ENCODE assay signal across 28 mouse cellular contexts in genomic region chr7:132559138-132559766, GRCm38 (mm10). TPM values are rescaled to one million over a fixed set of nuclear protein-coding genes. Genes with fewer than 3 reads are reported as not detected.
DNase-seq lines count a peak whose midpoint lies in the region; ATAC-seq and TF ChIP-seq lines count a peak whose summit lies in the region.
"Had no signal": no experiment of that assay in that cellular context is flagged by ENCODE, and none has a peak within 500 bp of the region (broad histone marks: within the 10 kb centered on the region; RNA-seq: fewer than 3 reads in every experiment).

No protein-coding gene starts in this region.

- no peaks in the 10 kb centered on the region for H3K9me3 ChIP-seq in heart, embryonic 15.5 days (replicated peaks)
- H3K9me3 ChIP-seq in liver, embryonic 13.5 days (replicated peaks) = no peaks in the 10 kb centered on the region
- H3K9me3 ChIP-seq in MEL (replicated peaks; ENCODE audit: insufficient read depth, low read length) = no peaks in the 10 kb centered on the region
- H3K9me3 ChIP-seq in forebrain, postnatal 0 days (ENCODE audit: low read length) = no peaks in the 10 kb centered on the region
- H3K9me3 ChIP-seq: forebrain, embryonic 13.5 days; limb, embryonic 12.5 days had no signal

- no peaks in the 10 kb centered on the region for H3K79me2 ChIP-seq in MEL (ENCODE audit: control insufficient read depth, insufficient read depth, low read length, poor library complexity)

- intact Hi-C loops in heart, postnatal 14 days (cut with DNase I) = loop anchor here (10.0 kb wide), 1 partner anchor 1014 kb away; the partner anchor contains the start of genes Hmx2 and Hmx3
- intact Hi-C loops in left cerebral cortex, postnatal 4 days (cut with DNase I) = no loop called here

- H3K27me3 ChIP-seq in heart, embryonic 15.5 days = no peaks in the 10 kb centered on the region
- no peaks in the 10 kb centered on the region for H3K27me3 ChIP-seq in liver, embryonic 13.5 days
- no peaks in the 10 kb centered on the region for H3K27me3 ChIP-seq in MEL (ENCODE audit: control insufficient read depth in 1 of 2, insufficient read depth in 2 of 2, low read length in 2 of 2)
- H3K27me3 ChIP-seq in forebrain, postnatal 0 days (ENCODE audit: insufficient read depth, low read length) = no peaks in the 10 kb centered on the region
- H3K27me3 ChIP-seq: forebrain, embryonic 13.5 days; limb, embryonic 12.5 days had no signal

- TF ChIP-seq EP300 in MEL (IDR thresholded peaks at IDR 0.05; ENCODE audit: low read depth in 1 of 2, low read length in 2 of 2) = no peak

- TF ChIP-seq RAD21 in MEL (IDR thresholded peaks at IDR 0.05; ENCODE audit: low read depth, low read length) = no peak

- no peaks in the 10 kb centered on the region; the same call in 1 of the 2 replicates for H3K4me1 ChIP-seq in heart, embryonic 15.5 days (replicated peaks)
- peaks cover 20% of the 10 kb centered on the region for H3K4me1 ChIP-seq in liver, embryonic 13.5 days (replicated peaks)
- peaks cover 0 to 11% of the 10 kb centered on the region in 2 experiments; a peak in 3 of 4 replicates for H3K4me1 ChIP-seq in MEL (ENCODE audit: control insufficient read depth in 1 of 2, insufficient read depth in 2 of 2, low read length in 2 of 2)
- H3K4me1 ChIP-seq in forebrain, postnatal 0 days (ENCODE audit: insufficient read depth) = no peaks in the 10 kb centered on the region
- H3K4me1 ChIP-seq: forebrain, embryonic 13.5 days had no signal

- no peak overlapping the region for H3K4me2 ChIP-seq in heart, embryonic 15.5 days
- H3K4me2 ChIP-seq in liver, embryonic 13.5 days = no peak overlapping the region
- H3K4me2 ChIP-seq in forebrain, postnatal 0 days (ENCODE audit: low read depth) = no peak overlapping the region
- H3K4me2 ChIP-seq: forebrain, embryonic 13.5 days; hindbrain, embryonic 14.5 days; limb, embryonic 12.5 days had no signal

- H3K36me3 ChIP-seq in heart, embryonic 15.5 days = peaks cover 70% of the 10 kb centered on the region
- H3K36me3 ChIP-seq in liver, embryonic 13.5 days = peaks cover 72% of the 10 kb centered on the region
- H3K36me3 ChIP-seq in MEL (ENCODE audit: control insufficient read depth in 1 of 2, insufficient read depth in 2 of 2, low read length in 2 of 2) = peaks cover 15 to 34% of the 10 kb centered on the region in 2 experiments
- H3K36me3 ChIP-seq in forebrain, postnatal 0 days (ENCODE audit: insufficient read depth) = peaks cover 59% of the 10 kb centered on the region

- H3K27ac ChIP-seq in heart, embryonic 15.5 days = peak overlapping the region; percentile 44; the same call in 1 of the 2 replicates
- peak overlapping the region; percentile 34; the same call in 1 of the 2 replicates for H3K27ac ChIP-seq in liver, embryonic 13.5 days
- no peak overlapping the region for H3K27ac ChIP-seq in MEL (ENCODE audit: control insufficient read depth, low read depth, low read length)
- no peak overlapping the region for H3K27ac ChIP-seq in forebrain, postnatal 0 days (ENCODE audit: low read depth, low read length)
- H3K27ac ChIP-seq: forebrain, embryonic 13.5 days; hindbrain, embryonic 14.5 days; layer of hippocampus, adult 2 months; limb, embryonic 12.5 days had no signal

- WGBS in heart, embryonic 15.5 days = 43% methylated on average over 3 of the region's 3 CpGs
- WGBS in liver, embryonic 13.5 days (ENCODE audit: insufficient replicate concordance) = 65% methylated on average over 3 of the region's 3 CpGs
- 73% methylated on average over 3 of the region's 3 CpGs for WGBS in forebrain, postnatal 0 days

- no peak overlapping the region for H3K4me3 ChIP-seq in heart, embryonic 15.5 days
- no peak overlapping the region for H3K4me3 ChIP-seq in liver, embryonic 13.5 days (replicated peaks)
- no peak overlapping the region for H3K4me3 ChIP-seq in MEL (ENCODE audit: control insufficient read depth in 1 of 2, insufficient read depth in 1 of 2, low read depth in 2 of 2, low read length in 2 of 2)
- no peak overlapping the region for H3K4me3 ChIP-seq in forebrain, postnatal 0 days (ENCODE audit: low read depth, low read length)
- H3K4me3 ChIP-seq: erythroblast, embryonic 14.5 days; forebrain, embryonic 13.5 days; layer of hippocampus, adult 2 months; limb, embryonic 12.5 days had no signal

- no peak for ATAC-seq in heart, embryonic 15.5 days (replicated peaks; ENCODE audit: insufficient number of reproducible peaks, insufficient read depth, low FRiP score, low read depth)
- no peak for ATAC-seq in liver, embryonic 13.5 days (ENCODE audit: low read depth)
- no peak for ATAC-seq in forebrain, postnatal 0 days
- ATAC-seq: forebrain, embryonic 13.5 days; inflammation-experienced regulatory T-cells, adult 6 months had no signal

- DNase-seq in heart, postnatal 14 days = no peak
- DNase-seq in liver, embryonic 13.5 days = no peak
- DNase-seq in liver (no peak), MEL (ENCODE audit: low read depth, low spot score) (no peak), ZHBTc4 (ENCODE audit: low read depth, low spot score) (peak; percentile 39)
- no peak for DNase-seq in left cerebral cortex, postnatal 4 days
- DNase-seq in forebrain, postnatal 0 days = no peak
- DNase-seq: adrenal gland, postnatal 36 days; cerebellum, adult 11 months; cerebellum, adult 9-11 months; gastrocnemius, postnatal 10 days; kidney, adult 8-10 months; kidney, postnatal 14 days; lung, postnatal 4 days; midbrain, embryonic 14.5 days; right cerebral cortex, postnatal 14 days; thymus, postnatal 14 days had no signal

- H3K9ac ChIP-seq in heart, embryonic 15.5 days = no peak overlapping the region
- H3K9ac ChIP-seq in liver, embryonic 13.5 days = no peak overlapping the region
- H3K9ac ChIP-seq in MEL (ENCODE audit: control insufficient read depth, low read depth, low read length, poor library complexity, severe bottlenecking) = no peak overlapping the region
- no peak overlapping the region for H3K9ac ChIP-seq in forebrain, postnatal 0 days
- H3K9ac ChIP-seq: forebrain, embryonic 13.5 days; hindbrain, embryonic 14.5 days; limb, embryonic 12.5 days had no signal

- TF ChIP-seq CTCF in MEL (IDR thresholded peaks at IDR 0.05 in 2 of 3, conservative IDR thresholded peaks at IDR 0.05 in 1 of 3; ENCODE audit: control insufficient read depth in 1 of 3, insufficient read depth in 1 of 3, low read depth in 2 of 3, low read length in 3 of 3, poor library complexity in 1 of 3, severe bottlenecking in 1 of 3) = no peak
- no peak for TF ChIP-seq CTCF in forebrain, postnatal 0 days (IDR thresholded peaks at IDR 0.05; ENCODE audit: low read depth)

- no peak for TF ChIP-seq POLR2A in MEL (IDR thresholded peaks at IDR 0.05; ENCODE audit: control insufficient read depth in 1 of 2, insufficient read depth in 1 of 2, low read depth in 1 of 2, low read length in 2 of 2, poor library complexity in 1 of 2)

TF ChIP-seq in MEL, 35 proteins besides CTCF, POLR2A, EP300 and RAD21:
- TF ChIP-seq TAL1 (IDR thresholded peaks at IDR 0.05; ENCODE audit: low read length) (no peak), GATA1 (IDR thresholded peaks at IDR 0.05; ENCODE audit: low read depth, low read length) (peak; percentile 51; the same call in 1 of the 2 replicates), POLR2AphosphoS2 (IDR thresholded peaks at IDR 0.05; ENCODE audit: low read length) (no peak)

RNA-seq across cellular contexts. Expression of gene Oat, which starts 16.9 kb away (rescaled TPM):
- polyA plus RNA-seq in heart, embryonic 15.5 days (2015; fragmentation: Nextera tagmentation; extraction: Ambion mirVana) = 186 and 207 TPM in 2 replicates
- 100 to 1,000 TPM; 120 to 122 TPM for total RNA-seq in heart, postnatal 14 days (2021)
- polyA plus RNA-seq in liver, embryonic 13.5 days (2015; fragmentation: Nextera tagmentation; extraction: Ambion mirVana) = 86.1 and 99.6 TPM in 2 replicates
- 226 and 236 TPM in 2 replicates for total RNA-seq in MEL (2012; rRNA removed)
- polyA plus RNA-seq in MEL (2012; ENCODE audit: insufficient read depth in 1 of 2, insufficient read length in 2 of 2, low read depth in 1 of 2, low replicate concordance in 2 of 2, missing spikeins in 1 of 2) = 100 to 1,000 TPM; 190 to 209 TPM
- 10 to 100 TPM; 65.5 to 68.2 TPM for total RNA-seq in left cerebral cortex, postnatal 4 days (2021)
- total RNA-seq in forebrain, postnatal 0 days (2014; rRNA removed) = 100 and 105 TPM in 2 replicates
- polyA plus RNA-seq in forebrain, postnatal 0 days (2015; fragmentation: Nextera tagmentation; extraction: Ambion mirVana) = 96.4 and 105 TPM in 2 replicates

RNA-seq across cellular contexts. Expression of gene Nkx1-2, which starts 40.2 kb away (rescaled TPM):
- not detected in 2 replicates for polyA plus RNA-seq in heart, embryonic 15.5 days (2015; fragmentation: Nextera tagmentation; extraction: Ambion mirVana)
- not detected for total RNA-seq in heart, postnatal 14 days (2021)
- not detected in 2 replicates for polyA plus RNA-seq in liver, embryonic 13.5 days (2015; fragmentation: Nextera tagmentation; extraction: Ambion mirVana)
- 1.5 and 2.4 TPM in 2 replicates for total RNA-seq in MEL (2012; rRNA removed)
- 1 to 10 TPM in 1 of 2 experiments, not detected in 1; 2.8 TPM for polyA plus RNA-seq in MEL (2012; ENCODE audit: insufficient read depth in 1 of 2, insufficient read length in 2 of 2, low read depth in 1 of 2, low replicate concordance in 2 of 2, missing spikeins in 1 of 2)
- not detected for total RNA-seq in left cerebral cortex, postnatal 4 days (2021)
- 0.08 TPM in 1 of 2 replicates, not detected in the other for total RNA-seq in forebrain, postnatal 0 days (2014; rRNA removed)
- polyA plus RNA-seq in forebrain, postnatal 0 days (2015; fragmentation: Nextera tagmentation; extraction: Ambion mirVana) = not detected in 2 replicates
- total RNA-seq: adrenal gland, postnatal 36 days; gastrocnemius, postnatal 10 days; heart, adult 18-20 months; layer of hippocampus, adult 2 months; megakaryocyte-erythroid progenitor cell, adult 5-6 weeks had no signal
- polyA plus RNA-seq: erythroblast, embryonic 14.5 days; heart, embryonic 16.5 days; inflammation-experienced regulatory T-cells, adult 6 months; limb, embryonic 12.5 days; liver, embryonic 16.5 days had no signal

RNA-seq across cellular contexts. Expression of gene Lhpp, which starts 51.2 kb away (rescaled TPM):
- polyA plus RNA-seq in heart, embryonic 15.5 days (2015; fragmentation: Nextera tagmentation; extraction: Ambion mirVana) = 21.3 and 22.6 TPM in 2 replicates
- total RNA-seq in heart, postnatal 14 days (2021) = 10 to 100 TPM; 12.9 to 13.6 TPM
- 8.0 and 8.3 TPM in 2 replicates for polyA plus RNA-seq in liver, embryonic 13.5 days (2015; fragmentation: Nextera tagmentation; extraction: Ambion mirVana)
- 30.3 and 31.0 TPM in 2 replicates for total RNA-seq in MEL (2012; rRNA removed)
- polyA plus RNA-seq in MEL (2012; ENCODE audit: insufficient read depth in 1 of 2, insufficient read length in 2 of 2, low read depth in 1 of 2, low replicate concordance in 2 of 2, missing spikeins in 1 of 2) = 10 to 100 TPM in 1 of 2 experiments, not detected in 1; 39.3 TPM
- 10 to 100 TPM; 34.6 TPM for total RNA-seq in left cerebral cortex, postnatal 4 days (2021)
- 37.5 and 40.7 TPM in 2 replicates for total RNA-seq in forebrain, postnatal 0 days (2014; rRNA removed)
- 50.1 and 53.8 TPM in 2 replicates for polyA plus RNA-seq in forebrain, postnatal 0 days (2015; fragmentation: Nextera tagmentation; extraction: Ambion mirVana)

Comparison
In these comparisons a context has a peak if more than half of its experiments do, and no peak if none do; other contexts are left out.
1. H3K27ac ChIP-seq: peak in heart, embryonic 15.5 days (single experiment) and liver, embryonic 13.5 days (single experiment); none in MEL (single experiment) and forebrain, postnatal 0 days (single experiment).